Mouse (Mus musculus): Measurements from ENCODE around the gene Mcrip2. TPM values are rescaled to one million over a fixed set of nuclear protein-coding genes. Genes with fewer than 3 reads are reported as not detected.

Gene Mcrip2
- total RNA-seq, 2 experiments from 2014 or later: 85.3 to 117 TPM

DNA sequence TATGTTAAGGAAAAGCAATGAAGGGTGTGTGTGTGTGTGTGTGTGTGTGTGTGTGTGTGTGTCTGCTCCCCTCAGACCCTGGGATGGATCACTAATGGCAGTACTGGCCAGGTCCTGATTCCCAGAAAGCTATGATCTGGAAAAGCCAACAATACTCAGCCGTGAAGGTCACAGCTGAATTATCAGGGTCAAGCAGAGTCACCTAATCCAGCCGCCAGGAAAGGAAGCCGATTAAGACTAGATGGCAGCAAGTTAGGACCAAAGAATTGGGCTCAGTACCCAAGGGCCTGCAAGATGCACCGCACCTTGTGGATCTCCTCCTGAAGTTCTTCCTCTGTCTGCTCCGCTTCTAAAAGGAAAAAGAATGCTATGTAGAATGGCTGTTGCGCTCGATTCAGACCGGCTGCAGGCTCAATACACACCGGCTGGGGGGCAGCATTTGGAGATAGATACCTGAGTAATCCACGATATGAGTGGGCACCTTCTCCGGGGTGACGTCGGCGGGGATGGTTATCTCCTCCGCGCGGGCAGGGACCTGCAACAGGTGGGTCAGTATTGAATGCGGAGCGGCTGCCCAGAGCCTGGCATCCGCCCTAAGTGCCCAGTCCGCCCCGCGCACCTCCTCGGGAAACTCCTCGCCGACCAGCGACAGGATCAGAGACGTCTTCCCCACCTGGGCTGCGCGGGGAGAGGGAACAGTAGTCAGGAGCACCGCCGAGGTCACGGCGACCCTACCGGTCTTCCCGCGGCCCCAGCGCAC is 24.7 kb downstream of the Mcrip2 start:
- Histone ChIP-seq H3K27ac (peak overlapping the region; percentile 97), H3K4me3 (peak overlapping the region; percentile 98)
- no peak for DNase-seq
- no peak for TF ChIP-seq CTCF (IDR thresholded peaks at IDR 0.05)
- intact Hi-C loops (cut with DNase I): loop anchor here (2.0 kb wide), 1 partner anchor 17 kb away; the partner anchor contains the start of gene Wdr90

DNA sequence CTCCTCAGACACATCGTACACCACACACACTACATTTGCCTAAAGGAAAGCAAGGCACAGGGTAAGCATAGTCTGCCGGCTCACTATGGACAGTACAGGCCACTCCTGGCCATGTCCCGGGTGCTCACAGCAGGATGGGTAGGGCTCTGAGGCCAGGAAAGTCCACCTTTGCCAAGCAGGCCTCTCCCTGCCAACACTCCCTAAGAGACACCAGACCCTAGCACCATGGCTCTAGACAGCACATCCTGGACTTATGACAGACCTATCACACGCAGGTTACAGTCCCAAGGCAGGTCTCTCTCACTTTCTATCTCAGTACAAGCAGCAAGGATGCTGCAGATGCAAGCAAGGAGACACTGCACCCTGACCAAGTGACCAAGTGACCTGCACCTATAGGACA is 25.4 kb downstream of the Mcrip2 start:
- Histone ChIP-seq H3K4me3 (peak overlapping the region; percentile 98), H3K27ac (peak overlapping the region; percentile 97)
- TF ChIP-seq CTCF (IDR thresholded peaks at IDR 0.05): no peak
- peak; percentile 38 for DNase-seq
- intact Hi-C loops (cut with DNase I): no loop called here

DNA sequence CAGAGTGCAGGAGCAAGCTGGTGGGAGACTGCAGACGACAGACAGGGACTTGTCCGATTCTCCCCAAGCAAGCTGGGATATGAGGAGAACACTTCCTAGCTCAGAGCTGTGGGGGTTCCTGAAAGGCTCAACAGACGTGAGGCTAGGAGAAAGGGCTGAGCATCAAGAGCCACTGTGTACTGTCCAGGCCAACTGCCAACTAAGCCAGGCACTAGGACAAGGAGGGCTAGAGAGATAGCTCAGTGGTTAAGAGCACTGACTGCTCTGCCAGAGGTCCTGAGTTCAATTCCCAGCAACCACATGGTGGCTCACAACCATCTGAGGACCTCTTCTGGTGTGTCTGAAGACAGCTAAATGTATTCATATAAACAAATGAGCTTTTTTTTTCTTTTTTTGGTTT is 26.1 kb downstream of the Mcrip2 start:
- no peak for TF ChIP-seq CTCF (IDR thresholded peaks at IDR 0.05)
- H3K4me3 ChIP-seq: no peak overlapping the region
- no peak for DNase-seq
- intact Hi-C loops (cut with DNase I): no loop called here
- H3K27ac ChIP-seq: no peak overlapping the region

GRCm38 (mm10) chr17:25841117-25841880 is 27.3 kb downstream of the Mcrip2 start, which contains the start of gene Gm20683:
TSS of gene Gm20683 (minus strand) at chr17:25841763.
- intact Hi-C loops (cut with DNase I): no loop called here
- peak within 1 kb of the TSS; percentile 99; the same call in 1 of the 2 replicates for H3K27ac ChIP-seq
- DNase-seq: no peak
- TF ChIP-seq CTCF (IDR thresholded peaks at IDR 0.05): no peak
- no peak within 1 kb of the TSS for H3K4me3 ChIP-seq

DNA sequence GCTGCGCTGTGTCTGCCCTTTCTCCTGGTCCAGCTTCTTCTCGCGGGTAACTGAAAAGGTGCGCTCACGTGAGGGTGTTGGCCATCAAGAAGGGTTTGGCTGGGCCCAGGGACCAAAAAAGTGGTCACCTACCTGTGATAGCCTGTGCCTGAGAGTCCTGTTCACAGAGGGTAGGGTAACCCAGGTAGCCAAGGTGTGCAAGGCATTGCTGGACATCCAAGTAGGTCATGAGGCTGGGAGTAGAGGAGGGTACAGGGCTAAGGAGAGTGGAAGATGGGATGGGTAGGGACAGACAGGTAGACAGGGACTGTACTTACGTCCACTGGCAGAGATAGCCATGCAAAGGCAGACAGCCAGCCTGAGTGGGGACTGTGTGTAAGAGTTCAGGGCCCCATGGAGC is 28.0 kb downstream of the Mcrip2 start:
- TF ChIP-seq CTCF (IDR thresholded peaks at IDR 0.05): no peak
- H3K4me3 ChIP-seq: no peak overlapping the region
- intact Hi-C loops (cut with DNase I): no loop called here
- DNase-seq: no peak
- H3K27ac ChIP-seq: peak overlapping the region; percentile 99

- intact Hi-C loops (cut with DNase I): no loop called here
- no peak for TF ChIP-seq CTCF (IDR thresholded peaks at IDR 0.05)
- Histone ChIP-seq H3K27ac (peak overlapping the region; percentile 99), H3K4me3 (peak overlapping the region; percentile 28)
- no peak for DNase-seq
Observed at GRCm38 (mm10) chr17:25839455-25840235, 28.9 kb downstream of the Mcrip2 start.

DNA sequence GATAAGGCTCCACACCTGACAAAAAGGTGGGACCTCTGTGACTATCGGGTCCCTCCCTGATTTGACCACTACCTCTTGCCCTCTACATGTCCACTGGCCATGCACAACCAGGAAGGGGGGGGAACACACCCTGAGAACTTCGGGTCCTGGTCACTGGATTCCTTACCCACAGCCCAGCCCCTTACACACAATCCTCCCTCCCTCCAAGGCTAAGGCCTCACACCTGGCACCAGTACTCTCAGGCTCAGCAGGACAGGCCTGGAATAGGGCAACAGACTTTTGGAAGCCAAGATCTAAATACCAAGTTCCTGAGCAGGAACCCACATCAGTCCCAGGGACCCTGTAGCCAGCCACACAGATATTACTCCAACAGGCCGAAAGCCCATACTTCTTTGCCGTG is 29.7 kb downstream of the Mcrip2 start:
- peak overlapping the region; percentile 28 for H3K4me3 ChIP-seq
- peak overlapping the region; percentile 99 for H3K27ac ChIP-seq
- no peak for TF ChIP-seq CTCF (IDR thresholded peaks at IDR 0.05)
- intact Hi-C loops (cut with DNase I): no loop called here
- DNase-seq: peak; percentile 65

DNA sequence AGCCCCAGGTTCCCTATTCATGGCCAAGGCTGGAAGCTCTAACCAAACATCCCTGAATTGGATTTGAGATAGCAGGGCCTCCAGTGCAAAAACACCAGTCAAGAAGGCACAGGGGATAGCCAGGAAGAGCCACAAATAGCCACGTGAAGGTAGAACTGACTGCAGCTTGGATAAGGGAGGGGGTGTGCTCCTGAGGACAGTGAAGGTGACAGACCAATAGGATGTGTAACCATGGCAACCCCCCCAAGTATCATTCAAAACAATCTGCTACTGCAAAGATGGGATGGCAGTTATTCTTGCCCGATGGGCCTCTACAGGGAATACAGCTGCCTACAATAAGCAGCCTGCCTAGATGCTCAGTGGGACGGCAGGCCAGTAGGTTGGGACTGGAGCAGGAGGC is 31.0 kb downstream of the Mcrip2 start:
- peak; percentile 40 for DNase-seq
- TF ChIP-seq CTCF (IDR thresholded peaks at IDR 0.05): no peak
- Histone ChIP-seq H3K4me3 (peak overlapping the region; percentile 95), H3K27ac (peak overlapping the region; percentile 99)
- intact Hi-C loops (cut with DNase I): no loop called here

GRCm38 (mm10) chr17:25837076-25837410 is 31.5 kb downstream of the Mcrip2 start, which contains the start of gene Rhbdl1:
TSS of gene Rhbdl1 (minus strand) at chr17:25837295.
- intact Hi-C loops (cut with DNase I): no loop called here
- peak within 1 kb of the TSS; percentile 99 for H3K27ac ChIP-seq
- peak; percentile 93 for DNase-seq
- TF ChIP-seq CTCF (IDR thresholded peaks at IDR 0.05): no peak
- peak within 1 kb of the TSS; percentile 95 for H3K4me3 ChIP-seq

DNA sequence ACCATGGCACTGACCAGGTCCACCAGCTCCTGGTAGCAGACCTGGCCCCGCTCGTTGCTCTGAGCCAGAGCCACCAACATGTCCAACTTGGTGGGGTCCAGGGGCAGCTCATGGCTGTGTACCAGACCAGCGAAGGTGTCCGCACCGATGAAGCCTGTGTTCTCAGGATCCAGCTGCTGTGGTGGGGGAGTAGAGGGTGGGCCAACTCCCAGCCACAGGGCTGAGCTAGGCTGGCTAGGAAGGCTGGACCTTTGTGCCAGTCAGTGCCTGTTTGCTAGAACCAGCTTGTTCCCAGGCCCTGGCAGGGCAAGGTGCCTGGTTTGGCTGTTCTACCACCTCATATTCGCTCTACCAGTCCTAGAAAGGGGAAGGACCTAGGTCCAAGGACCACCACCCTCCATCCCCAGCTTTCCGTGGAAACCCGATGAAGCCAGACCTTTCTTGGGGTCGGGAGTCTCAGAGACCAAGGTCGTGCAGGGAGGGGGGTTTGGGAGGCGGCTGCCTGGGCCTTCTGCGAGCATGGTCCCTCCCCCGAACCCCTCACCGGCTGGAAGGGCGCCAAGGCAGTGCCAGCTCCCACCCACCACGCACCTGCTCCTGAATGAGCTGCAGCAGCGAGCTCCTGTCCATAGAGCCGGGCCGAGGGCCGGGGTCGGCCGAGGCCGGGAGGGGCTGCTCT is 32.0 kb downstream of the Mcrip2 start:
- intact Hi-C loops (cut with DNase I): no loop called here
- Histone ChIP-seq H3K27ac (peak overlapping the region; percentile 99), H3K4me3 (peak overlapping the region; percentile 95)
- TF ChIP-seq CTCF (IDR thresholded peaks at IDR 0.05): no peak
- peak; percentile 66 for DNase-seq

GRCm38 (mm10) chr17:25835816-25836215 is 32.7 kb downstream of the Mcrip2 start:
- no peak for TF ChIP-seq CTCF (IDR thresholded peaks at IDR 0.05)
- peak overlapping the region; percentile 99 for H3K27ac ChIP-seq

GRCm38 (mm10) chr17:25835301-25835700 is 33.3 kb downstream of the Mcrip2 start:
- DNase-seq: no peak
- peak overlapping the region; percentile 95 for H3K4me3 ChIP-seq
- intact Hi-C loops (cut with DNase I): no loop called here
- H3K27ac ChIP-seq: peak overlapping the region; percentile 99
- TF ChIP-seq CTCF (IDR thresholded peaks at IDR 0.05): no peak

More at GRCm38 (mm10) chr17:25835816-25836215, 32.7 kb downstream of the Mcrip2 start:
- intact Hi-C loops (cut with DNase I): no loop called here
- DNase-seq: no peak
- peak overlapping the region; percentile 95 for H3K4me3 ChIP-seq

All from gastrocnemius, adult 2 months (tissue).